Mouse (Mus musculus): Measurements from ENCODE around the gene Gatb.

The Gatb gene

GRCm38 (mm10) chr3:85592640-85593252 lies 18.8 kb downstream of the Gatb start:
- DNase-seq (ENCODE audit: low spot score in 2 of 2): no peak

GRCm38 (mm10) chr3:85594452-85594851 lies 20.5 kb downstream of the Gatb start:
- DNase-seq (ENCODE audit: low spot score in 2 of 2): no peak

- no peak for DNase-seq (ENCODE audit: low spot score in 2 of 2)
Observed at GRCm38 (mm10) chr3:85599526-85599925, 25.6 kb downstream of the Gatb start.

- no peak for DNase-seq (ENCODE audit: low spot score in 2 of 2)
Observed at GRCm38 (mm10) chr3:85601841-85602305, 28.0 kb downstream of the Gatb start.

- DNase-seq (ENCODE audit: low spot score in 2 of 2): no peak
Observed at GRCm38 (mm10) chr3:85603811-85604210, 29.9 kb downstream of the Gatb start.

- no peak for DNase-seq (ENCODE audit: low spot score in 2 of 2)
Observed at GRCm38 (mm10) chr3:85606912-85607311, 33.0 kb downstream of the Gatb start.

GRCm38 (mm10) chr3:85607753-85608152 lies 33.8 kb downstream of the Gatb start:
- no peak for DNase-seq (ENCODE audit: low spot score in 2 of 2)

GRCm38 (mm10) chr3:85616389-85616788 lies 42.5 kb downstream of the Gatb start:
- no peak for DNase-seq (ENCODE audit: low spot score in 2 of 2)

- DNase-seq (ENCODE audit: low spot score in 2 of 2): no peak
Observed at GRCm38 (mm10) chr3:85618885-85619284, 45.0 kb downstream of the Gatb start.

GRCm38 (mm10) chr3:85619345-85619744 lies 45.4 kb downstream of the Gatb start:
- DNase-seq (ENCODE audit: low spot score in 2 of 2): no peak

- DNase-seq (ENCODE audit: low spot score in 2 of 2): no peak
Observed at GRCm38 (mm10) chr3:85619751-85620150, 45.8 kb downstream of the Gatb start.

- no peak for DNase-seq (ENCODE audit: low spot score in 2 of 2)
Observed at GRCm38 (mm10) chr3:85629895-85630510, 56.1 kb downstream of the Gatb start.

GRCm38 (mm10) chr3:85633733-85634132 lies 59.8 kb downstream of the Gatb start:
- DNase-seq (ENCODE audit: low spot score in 2 of 2): no peak

- DNase-seq (ENCODE audit: low spot score in 2 of 2): no peak
Observed at GRCm38 (mm10) chr3:85634389-85635125, 60.6 kb downstream of the Gatb start.

GRCm38 (mm10) chr3:85635126-85635419 lies 61.2 kb downstream of the Gatb start:
- no peak for DNase-seq (ENCODE audit: low spot score in 2 of 2)

GRCm38 (mm10) chr3:85635591-85635990 lies 61.7 kb downstream of the Gatb start:
- DNase-seq (ENCODE audit: low spot score in 2 of 2): no peak

- no peak for DNase-seq (ENCODE audit: low spot score in 2 of 2)
Observed at GRCm38 (mm10) chr3:85636716-85637447, 63.0 kb downstream of the Gatb start.

- no peak for DNase-seq (ENCODE audit: low spot score in 2 of 2)
Observed at GRCm38 (mm10) chr3:85641751-85642150, 67.8 kb downstream of the Gatb start.

GRCm38 (mm10) chr3:85644814-85645213 lies 70.9 kb downstream of the Gatb start:
- no peak for DNase-seq (ENCODE audit: low spot score in 2 of 2)

GRCm38 (mm10) chr3:85645517-85646004 lies 71.6 kb downstream of the Gatb start:
- DNase-seq (ENCODE audit: low spot score in 2 of 2): no peak

- DNase-seq (ENCODE audit: low spot score in 2 of 2): no peak
Observed at GRCm38 (mm10) chr3:85649176-85649575, 75.3 kb downstream of the Gatb start.
